Comparison of ENCODE assay signal across 7 mouse cellular contexts in genomic region chr9:106372431-106373412, GRCm38 (mm10). TPM values are rescaled to one million over a fixed set of nuclear protein-coding genes. Genes with fewer than 3 reads are reported as not detected.
DNase-seq lines count a peak whose midpoint lies in the region; ATAC-seq and TF ChIP-seq lines count a peak whose summit lies in the region.

No protein-coding gene starts in this region.

- DNase-seq in lung, postnatal 0 days (ENCODE audit: low spot score) = no peak
- DNase-seq in lung, postnatal 14 days = no peak
- no peak for DNase-seq in liver, embryonic 11.5 days (ENCODE audit: low spot score)
- DNase-seq in thymus, adult 2 months = peak; percentile 39
- no peak for DNase-seq in embryo, embryonic 11 days
- DNase-seq in cerebellum, adult 11 months = no peak

- peak overlapping the region; percentile 85 for H3K27ac ChIP-seq in lung, postnatal 0 days (ENCODE audit: low read length)
- H3K27ac ChIP-seq in heart, embryonic 15.5 days = peak overlapping the region; percentile 56
- no peak overlapping the region for H3K27ac ChIP-seq in liver, embryonic 11.5 days (ENCODE audit: low read depth, low read length)
- peak overlapping the region; percentile 60; the same call in 1 of the 2 replicates for H3K27ac ChIP-seq in thymus, adult 2 months (ENCODE audit: control insufficient read depth, insufficient read depth, low read length)

- no peak for TF ChIP-seq EP300 in lung, postnatal 0 days (IDR thresholded peaks at IDR 0.05)

- TF ChIP-seq POLR2A in thymus, adult 2 months (IDR thresholded peaks at IDR 0.05; ENCODE audit: control insufficient read depth, extremely low read depth, insufficient read depth, low read length, poor library complexity) = no peak

- H3K27me3 ChIP-seq in lung, postnatal 0 days (replicated peaks; ENCODE audit: insufficient read depth, low read length) = no peaks in the 10 kb centered on the region
- H3K27me3 ChIP-seq in heart, embryonic 15.5 days = no peaks in the 10 kb centered on the region
- no peaks in the 10 kb centered on the region for H3K27me3 ChIP-seq in liver, embryonic 11.5 days (replicated peaks; ENCODE audit: control insufficient read depth, insufficient read depth, low read length)
- H3K27me3 ChIP-seq in thymus, adult 2 months (ENCODE audit: control insufficient read depth, insufficient read depth, low read length) = no peaks in the 10 kb centered on the region

- H3K4me1 ChIP-seq in lung, postnatal 0 days (ENCODE audit: insufficient read depth, low read depth, low read length) = peaks cover 22% of the 10 kb centered on the region
- H3K4me1 ChIP-seq in heart, embryonic 15.5 days (replicated peaks) = peaks cover 41% of the 10 kb centered on the region
- peaks cover 29% of the 10 kb centered on the region for H3K4me1 ChIP-seq in liver, embryonic 11.5 days (replicated peaks; ENCODE audit: control insufficient read depth, insufficient read depth, low read length)
- H3K4me1 ChIP-seq in thymus, adult 2 months (replicated peaks; ENCODE audit: control insufficient read depth, insufficient read depth, low read length) = peaks cover 39% of the 10 kb centered on the region

- H3K9me3 ChIP-seq in lung, postnatal 0 days (ENCODE audit: low read length) = no peaks in the 10 kb centered on the region
- no peaks in the 10 kb centered on the region for H3K9me3 ChIP-seq in heart, embryonic 15.5 days (replicated peaks)
- H3K9me3 ChIP-seq in liver, embryonic 11.5 days (ENCODE audit: control insufficient read depth, low read length) = no peaks in the 10 kb centered on the region

- H3K4me2 ChIP-seq in lung, postnatal 0 days (replicated peaks; ENCODE audit: low read depth, low read length) = peak overlapping the region; percentile 86
- peak overlapping the region; percentile 93 for H3K4me2 ChIP-seq in heart, embryonic 15.5 days
- H3K4me2 ChIP-seq in liver, embryonic 11.5 days = peak overlapping the region; percentile 51

- no peak for TF ChIP-seq CTCF in lung, postnatal 0 days (IDR thresholded peaks at IDR 0.05)
- no peak for TF ChIP-seq CTCF in thymus, adult 2 months (IDR thresholded peaks at IDR 0.05; ENCODE audit: borderline replicate concordance, control insufficient read depth, extremely low read depth, insufficient read depth, low read length, poor library complexity)

- no peak overlapping the region for H3K9ac ChIP-seq in lung, postnatal 0 days (replicated peaks; ENCODE audit: low read depth)
- H3K9ac ChIP-seq in heart, embryonic 15.5 days = no peak overlapping the region; the same call in 1 of the 2 replicates
- no peak overlapping the region for H3K9ac ChIP-seq in liver, embryonic 11.5 days (ENCODE audit: low read depth, low read length)

- WGBS in lung, postnatal 0 days = 77% methylated on average over 11 of the region's 11 CpGs
- WGBS in heart, embryonic 15.5 days = 84% methylated on average over 11 of the region's 11 CpGs
- 85% methylated on average over 11 of the region's 11 CpGs for WGBS in liver, embryonic 11.5 days
- 46% methylated on average over 11 of the region's 11 CpGs for WGBS in thymus, adult 2 months

- ATAC-seq in lung, postnatal 0 days = no peak
- ATAC-seq in heart, embryonic 15.5 days (replicated peaks; ENCODE audit: insufficient number of reproducible peaks, insufficient read depth, low FRiP score, low read depth) = no peak
- no peak for ATAC-seq in liver, embryonic 11.5 days (replicated peaks; ENCODE audit: low FRiP score)

- H3K36me3 ChIP-seq in lung, postnatal 0 days (ENCODE audit: insufficient read depth, low read length) = peaks cover 6% of the 10 kb centered on the region; the same call in 1 of the 2 replicates
- H3K36me3 ChIP-seq in heart, embryonic 15.5 days = peaks cover 30% of the 10 kb centered on the region
- H3K36me3 ChIP-seq in liver, embryonic 11.5 days (ENCODE audit: control insufficient read depth, insufficient read depth, low read length) = peaks cover 29% of the 10 kb centered on the region
- peaks cover 5% of the 10 kb centered on the region; the same call in 1 of the 2 replicates for H3K36me3 ChIP-seq in thymus, adult 2 months (ENCODE audit: control insufficient read depth, insufficient read depth, low read length)

- H3K4me3 ChIP-seq in lung, postnatal 0 days (ENCODE audit: low read depth, low read length) = peak overlapping the region; percentile 83; the same call in 1 of the 2 replicates
- H3K4me3 ChIP-seq in heart, embryonic 15.5 days = peak overlapping the region; percentile 16; the same call in 1 of the 2 replicates
- H3K4me3 ChIP-seq in liver, embryonic 11.5 days (ENCODE audit: low read depth, low read length) = no peak overlapping the region
- 0 out of 2 replicates have a peak overlapping the region, but pooled peaks have one; percentile 10 for H3K4me3 ChIP-seq in thymus, adult 2 months (ENCODE audit: control insufficient read depth, insufficient read depth, low read length)

RNA-seq across cellular contexts. Expression of gene Dusp7, which starts 4.3 kb away (rescaled TPM):
- polyA plus RNA-seq in lung, postnatal 0 days (2015; fragmentation: Nextera tagmentation; extraction: Ambion mirVana) = 25.7 and 27.8 TPM in 2 replicates
- polyA plus RNA-seq in heart, embryonic 15.5 days (2015; fragmentation: Nextera tagmentation; extraction: Ambion mirVana) = 8.9 and 13.8 TPM in 2 replicates
- 17.8 and 18.1 TPM in 2 replicates for polyA plus RNA-seq in liver, embryonic 11.5 days (2014; fragmentation: Nextera tagmentation; extraction: Ambion mirVana)
- 75.3 and 86.0 TPM in 2 replicates for polyA plus RNA-seq in thymus, adult 2 months (2012; rRNA removed)

RNA-seq across cellular contexts. Expression of gene Rpl29, which starts 56.5 kb away (rescaled TPM):
- polyA plus RNA-seq in lung, postnatal 0 days (2015; fragmentation: Nextera tagmentation; extraction: Ambion mirVana) = 656 and 737 TPM in 2 replicates
- polyA plus RNA-seq in heart, embryonic 15.5 days (2015; fragmentation: Nextera tagmentation; extraction: Ambion mirVana) = 532 and 533 TPM in 2 replicates
- 1,192 and 1,256 TPM in 2 replicates for polyA plus RNA-seq in liver, embryonic 11.5 days (2014; fragmentation: Nextera tagmentation; extraction: Ambion mirVana)
- 524 and 548 TPM in 2 replicates for polyA plus RNA-seq in thymus, adult 2 months (2012; rRNA removed)
